Mouse (Mus musculus): ENCODE measurements around the gene Gli1. TPM values are rescaled to one million over a fixed set of nuclear protein-coding genes. Genes with fewer than 3 reads are reported as not detected.

The Gli1 gene
- polyA plus RNA-seq, 1 experiment from 2014 or later, result 1.2 TPM

GRCm38 (mm10) chr10:127284724-127285500 lies 56.9 kb downstream of the Gli1 start:
- H3K27ac ChIP-seq (ENCODE audit: low read depth, low read length), result no peak overlapping the region
- WGBS (ENCODE audit: insufficient replicate concordance), result 83% methylated on average over 11 of the region's 11 CpGs
- H3K9ac ChIP-seq (ENCODE audit: low read depth, low read length), result no peak overlapping the region

GRCm38 (mm10) chr10:127284105-127284622 lies 57.6 kb downstream of the Gli1 start:
- H3K4me1 ChIP-seq (ENCODE audit: control insufficient read depth, insufficient read depth, low read length), result peaks cover 21% of the 10 kb centered on the region
- 93% methylated on average over 7 of the region's 7 CpGs for WGBS (ENCODE audit: insufficient replicate concordance)
- no peak overlapping the region for H3K4me3 ChIP-seq (ENCODE audit: low read depth, low read length)
- no peaks in the 10 kb centered on the region for H3K27me3 ChIP-seq (ENCODE audit: control insufficient read depth, insufficient read depth, low read length)
- H3K9me3 ChIP-seq (replicated peaks; ENCODE audit: control insufficient read depth, low read length), result no peaks in the 10 kb centered on the region
- ATAC-seq (replicated peaks; ENCODE audit: insufficient number of reproducible peaks, low FRiP score, low TSS enrichment), result no peak
- peaks cover 60% of the 10 kb centered on the region for H3K36me3 ChIP-seq (ENCODE audit: control insufficient read depth, insufficient read depth, low read length)
- no peak overlapping the region for H3K4me2 ChIP-seq
- no peak overlapping the region for H3K27ac ChIP-seq (ENCODE audit: low read depth, low read length)
- no peak overlapping the region for H3K9ac ChIP-seq (ENCODE audit: low read depth, low read length)

More at GRCm38 (mm10) chr10:127284724-127285500, 56.9 kb downstream of the Gli1 start:
- Histone ChIP-seq H3K4me2 (no peak overlapping the region), H3K36me3 (ENCODE audit: control insufficient read depth, insufficient read depth, low read length) (peaks cover 58% of the 10 kb centered on the region), H3K9me3 (replicated peaks; ENCODE audit: control insufficient read depth, low read length) (no peaks in the 10 kb centered on the region), H3K27me3 (ENCODE audit: control insufficient read depth, insufficient read depth, low read length) (no peaks in the 10 kb centered on the region), H3K4me3 (ENCODE audit: low read depth, low read length) (no peak overlapping the region), H3K4me1 (ENCODE audit: control insufficient read depth, insufficient read depth, low read length) (peaks cover 26% of the 10 kb centered on the region)
- no peak for ATAC-seq (replicated peaks; ENCODE audit: insufficient number of reproducible peaks, low FRiP score, low TSS enrichment)

GRCm38 (mm10) chr10:127282620-127283215 lies 59.1 kb downstream of the Gli1 start:
- Histone ChIP-seq H3K4me2 (no peak overlapping the region), H3K4me3 (ENCODE audit: low read depth, low read length) (no peak overlapping the region), H3K36me3 (ENCODE audit: control insufficient read depth, insufficient read depth, low read length) (peaks cover 70% of the 10 kb centered on the region), H3K9me3 (replicated peaks; ENCODE audit: control insufficient read depth, low read length) (no peaks in the 10 kb centered on the region), H3K4me1 (ENCODE audit: control insufficient read depth, insufficient read depth, low read length) (peaks cover 18% of the 10 kb centered on the region), H3K9ac (ENCODE audit: low read depth, low read length) (no peak overlapping the region), H3K27me3 (ENCODE audit: control insufficient read depth, insufficient read depth, low read length) (no peaks in the 10 kb centered on the region), H3K27ac (ENCODE audit: low read depth, low read length) (no peak overlapping the region)
- no peak for ATAC-seq (replicated peaks; ENCODE audit: insufficient number of reproducible peaks, low FRiP score, low TSS enrichment)
- 83% methylated on average over 13 of the region's 13 CpGs for WGBS (ENCODE audit: insufficient replicate concordance)

GRCm38 (mm10) chr10:127281316-127281715 lies 60.5 kb downstream of the Gli1 start:
- Histone ChIP-seq H3K27ac (ENCODE audit: low read depth, low read length) (no peak overlapping the region), H3K4me3 (ENCODE audit: low read depth, low read length) (no peak overlapping the region), H3K27me3 (ENCODE audit: control insufficient read depth, insufficient read depth, low read length) (no peaks in the 10 kb centered on the region), H3K36me3 (ENCODE audit: control insufficient read depth, insufficient read depth, low read length) (peaks cover 74% of the 10 kb centered on the region), H3K9ac (ENCODE audit: low read depth, low read length) (no peak overlapping the region), H3K4me1 (ENCODE audit: control insufficient read depth, insufficient read depth, low read length) (peaks cover 5% of the 10 kb centered on the region; the same call in 1 of the 2 replicates), H3K9me3 (replicated peaks; ENCODE audit: control insufficient read depth, low read length) (no peaks in the 10 kb centered on the region), H3K4me2 (no peak overlapping the region)
- no peak for ATAC-seq (replicated peaks; ENCODE audit: insufficient number of reproducible peaks, low FRiP score, low TSS enrichment)
- 89% methylated on average over 8 of the region's 8 CpGs for WGBS (ENCODE audit: insufficient replicate concordance)

Other genes starting within 250 kb of the Gli1 start
- 21.3 and 30.3 TPM in 2 replicates for gene Os9, start 220.8 kb downstream of the Gli1 start, polyA plus RNA-seq (2014; fragmentation: Nextera tagmentation; extraction: Ambion mirVana)
- gene B4galnt1, start 176.7 kb downstream of the Gli1 start, polyA plus RNA-seq (2014; fragmentation: Nextera tagmentation; extraction: Ambion mirVana), result 1.6 and 1.8 TPM in 2 replicates
- gene Slc26a10, start 161.3 kb downstream of the Gli1 start, polyA plus RNA-seq (2014; fragmentation: Nextera tagmentation; extraction: Ambion mirVana), result 8.4 and 11.8 TPM in 2 replicates
- 17.9 and 18.0 TPM in 2 replicates for gene Arhgef25, start 151.9 kb downstream of the Gli1 start, polyA plus RNA-seq (2014; fragmentation: Nextera tagmentation; extraction: Ambion mirVana)
- 82.3 and 83.0 TPM in 2 replicates for gene Dtx3, start 146.2 kb downstream of the Gli1 start, polyA plus RNA-seq (2014; fragmentation: Nextera tagmentation; extraction: Ambion mirVana)
- 20.8 and 21.5 TPM in 2 replicates for gene Pip4k2c, start 130.4 kb downstream of the Gli1 start, polyA plus RNA-seq (2014; fragmentation: Nextera tagmentation; extraction: Ambion mirVana)
- 1.6 TPM in 2 replicates for gene Kif5a, start 78.6 kb downstream of the Gli1 start, polyA plus RNA-seq (2014; fragmentation: Nextera tagmentation; extraction: Ambion mirVana)
- 135 and 136 TPM in 2 replicates for gene Dctn2, start 75.6 kb downstream of the Gli1 start, polyA plus RNA-seq (2014; fragmentation: Nextera tagmentation; extraction: Ambion mirVana)
- 13.6 and 15.1 TPM in 2 replicates for gene Mbd6, start 53.0 kb downstream of the Gli1 start, polyA plus RNA-seq (2014; fragmentation: Nextera tagmentation; extraction: Ambion mirVana)
- 104 and 105 TPM in 2 replicates for gene Mars, start 30.2 kb downstream of the Gli1 start, polyA plus RNA-seq (2014; fragmentation: Nextera tagmentation; extraction: Ambion mirVana)
- gene Arhgap9, start 20.0 kb downstream of the Gli1 start, polyA plus RNA-seq (2014; fragmentation: Nextera tagmentation; extraction: Ambion mirVana), result 1.7 TPM in 2 replicates
- 0.06 TPM in 1 of 2 replicates, not detected in the other for gene Inhbe, start 12.4 kb upstream of the Gli1 start, polyA plus RNA-seq (2014; fragmentation: Nextera tagmentation; extraction: Ambion mirVana)
- 0.19 TPM in 1 of 2 replicates, not detected in the other for gene Inhbc, start 28.5 kb upstream of the Gli1 start, polyA plus RNA-seq (2014; fragmentation: Nextera tagmentation; extraction: Ambion mirVana)
- gene R3hdm2, start 38.4 kb upstream of the Gli1 start, polyA plus RNA-seq (2014; fragmentation: Nextera tagmentation; extraction: Ambion mirVana), result 27.7 and 30.3 TPM in 2 replicates
- 0.24 and 0.30 TPM in 2 replicates for gene Stac3, start 159.7 kb upstream of the Gli1 start, polyA plus RNA-seq (2014; fragmentation: Nextera tagmentation; extraction: Ambion mirVana)
- gene Ndufa4l2, start 173.0 kb upstream of the Gli1 start, polyA plus RNA-seq (2014; fragmentation: Nextera tagmentation; extraction: Ambion mirVana), result 10.1 and 13.9 TPM in 2 replicates
- 71.3 and 82.7 TPM in 2 replicates for gene Shmt2, start 180.5 kb upstream of the Gli1 start, polyA plus RNA-seq (2014; fragmentation: Nextera tagmentation; extraction: Ambion mirVana)
- 0.21 and 0.33 TPM in 2 replicates for gene Nxph4, start 192.6 kb upstream of the Gli1 start, polyA plus RNA-seq (2014; fragmentation: Nextera tagmentation; extraction: Ambion mirVana)